Mouse (Mus musculus): Measurements from ENCODE around the gene Abhd2. TPM values are rescaled to one million over a fixed set of nuclear protein-coding genes. Genes with fewer than 3 reads are reported as not detected.

Gene Abhd2
- polyA plus RNA-seq, 1 experiment from 2014 or later, result 11.6 TPM

DNA sequence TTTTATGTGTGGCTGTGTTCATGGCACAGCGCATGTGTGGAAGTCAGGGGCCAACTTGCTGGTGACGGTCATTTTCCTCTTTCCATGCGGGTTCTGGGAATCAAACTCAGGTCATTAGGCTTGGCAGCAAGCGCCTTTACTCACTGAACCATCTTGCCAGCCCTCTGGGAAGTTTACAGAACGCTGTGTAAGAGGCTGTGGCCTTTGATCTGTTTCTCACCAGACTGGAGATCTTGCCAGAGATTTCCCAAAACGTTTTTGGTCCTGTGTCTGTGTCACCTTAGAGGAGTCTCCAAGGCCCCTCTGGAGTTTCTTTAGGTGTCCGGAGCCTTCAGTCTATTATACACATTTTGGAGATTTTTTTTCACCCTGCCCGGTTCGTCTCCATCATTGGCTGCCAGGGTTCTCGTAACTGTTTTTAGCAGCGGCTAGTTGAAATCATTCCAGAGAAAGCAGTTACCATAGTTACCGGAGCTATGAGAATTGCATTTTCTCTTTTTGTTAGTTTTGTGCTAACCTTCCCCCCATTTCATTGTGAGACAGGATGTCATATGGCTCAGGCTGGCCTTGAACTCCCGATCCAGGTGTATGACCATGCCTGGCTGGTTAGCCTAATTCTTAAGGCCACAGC, 22.3 kb downstream of the Abhd2 start:
- Histone ChIP-seq H3K9ac (ENCODE audit: low read length) (no peak overlapping the region), H3K36me3 (ENCODE audit: control insufficient read depth, insufficient read depth, low read length) (peaks cover 7% of the 10 kb centered on the region), H3K4me3 (ENCODE audit: low read depth, low read length) (no peak overlapping the region), H3K27me3 (ENCODE audit: control insufficient read depth, insufficient read depth, low read length) (no peaks in the 10 kb centered on the region), H3K9me3 (ENCODE audit: control insufficient read depth, low read length) (no peaks in the 10 kb centered on the region), H3K4me1 (ENCODE audit: control insufficient read depth, insufficient read depth, low read length) (peaks cover 13% of the 10 kb centered on the region), H3K27ac (ENCODE audit: low read depth, low read length) (no peak overlapping the region), H3K4me2 (no peak overlapping the region)
- no peak for DNase-seq (ENCODE audit: low spot score, missing footprints)
- no peak for ATAC-seq (ENCODE audit: low FRiP score)
- WGBS, result 77% methylated on average over 13 of the region's 13 CpGs

DNA sequence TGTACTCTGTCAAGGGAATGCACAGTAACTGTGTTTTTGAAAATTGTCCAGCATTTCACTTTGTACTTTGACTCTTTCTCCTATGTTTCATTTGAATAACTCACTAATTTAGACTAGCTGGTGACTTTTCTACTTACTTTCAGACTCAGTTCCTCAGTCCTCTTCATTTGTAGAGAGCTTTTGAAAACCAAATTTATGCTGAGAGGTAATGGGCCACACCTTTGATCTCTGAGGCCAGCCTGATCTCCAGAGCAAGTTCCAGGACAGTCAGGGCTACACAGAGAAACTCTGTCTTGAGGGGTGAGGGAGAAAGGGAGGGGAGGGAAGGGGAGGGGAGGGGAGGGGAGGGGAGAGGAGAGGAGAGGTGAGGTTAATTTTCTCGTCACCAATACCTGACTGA, 25.7 kb downstream of the Abhd2 start:
- Histone ChIP-seq H3K36me3 (ENCODE audit: control insufficient read depth, insufficient read depth, low read length) (peaks cover 7% of the 10 kb centered on the region), H3K9me3 (ENCODE audit: control insufficient read depth, low read length) (no peaks in the 10 kb centered on the region), H3K27me3 (ENCODE audit: control insufficient read depth, insufficient read depth, low read length) (no peaks in the 10 kb centered on the region), H3K27ac (ENCODE audit: low read depth, low read length) (no peak overlapping the region), H3K4me2 (no peak overlapping the region), H3K4me1 (ENCODE audit: control insufficient read depth, insufficient read depth, low read length) (peaks cover 6% of the 10 kb centered on the region), H3K4me3 (ENCODE audit: low read depth, low read length) (no peak overlapping the region), H3K9ac (ENCODE audit: low read length) (no peak overlapping the region)
- DNase-seq (ENCODE audit: low spot score, missing footprints), result no peak
- ATAC-seq (ENCODE audit: low FRiP score), result no peak
- WGBS, result 50% methylated on average over 1 of the region's 1 CpGs

DNA sequence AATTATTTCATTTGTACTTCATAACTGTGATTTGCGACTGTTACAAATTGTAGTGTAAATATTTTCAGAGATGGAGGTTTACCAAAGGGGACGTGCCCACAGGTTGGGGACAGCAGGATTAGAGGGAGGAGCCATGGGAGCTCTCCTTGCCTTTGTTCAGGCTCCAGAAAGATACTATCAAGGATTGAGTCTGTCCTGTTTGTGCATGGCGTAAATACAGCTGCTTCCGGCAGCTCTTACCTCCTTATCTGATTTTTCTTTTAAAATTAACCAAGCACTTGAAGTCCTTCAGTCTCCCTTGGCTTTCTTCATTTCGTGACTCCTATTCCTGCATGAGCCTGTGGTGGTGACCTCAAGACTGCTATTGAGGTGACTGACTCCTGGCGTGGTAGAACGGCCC, 26.5 kb downstream of the Abhd2 start:
- Histone ChIP-seq H3K27me3 (ENCODE audit: control insufficient read depth, insufficient read depth, low read length) (no peaks in the 10 kb centered on the region), H3K4me3 (ENCODE audit: low read depth, low read length) (no peak overlapping the region), H3K9ac (ENCODE audit: low read length) (no peak overlapping the region), H3K4me2 (no peak overlapping the region), H3K36me3 (ENCODE audit: control insufficient read depth, insufficient read depth, low read length) (peaks cover 7% of the 10 kb centered on the region), H3K9me3 (ENCODE audit: control insufficient read depth, low read length) (no peaks in the 10 kb centered on the region), H3K4me1 (ENCODE audit: control insufficient read depth, insufficient read depth, low read length) (peaks cover 2% of the 10 kb centered on the region; the same call in 1 of the 2 replicates), H3K27ac (ENCODE audit: low read depth, low read length) (no peak overlapping the region)
- DNase-seq (ENCODE audit: low spot score, missing footprints) (no peak), ATAC-seq (ENCODE audit: low FRiP score) (no peak)
- 84% methylated on average over 7 of the region's 7 CpGs for WGBS

DNA sequence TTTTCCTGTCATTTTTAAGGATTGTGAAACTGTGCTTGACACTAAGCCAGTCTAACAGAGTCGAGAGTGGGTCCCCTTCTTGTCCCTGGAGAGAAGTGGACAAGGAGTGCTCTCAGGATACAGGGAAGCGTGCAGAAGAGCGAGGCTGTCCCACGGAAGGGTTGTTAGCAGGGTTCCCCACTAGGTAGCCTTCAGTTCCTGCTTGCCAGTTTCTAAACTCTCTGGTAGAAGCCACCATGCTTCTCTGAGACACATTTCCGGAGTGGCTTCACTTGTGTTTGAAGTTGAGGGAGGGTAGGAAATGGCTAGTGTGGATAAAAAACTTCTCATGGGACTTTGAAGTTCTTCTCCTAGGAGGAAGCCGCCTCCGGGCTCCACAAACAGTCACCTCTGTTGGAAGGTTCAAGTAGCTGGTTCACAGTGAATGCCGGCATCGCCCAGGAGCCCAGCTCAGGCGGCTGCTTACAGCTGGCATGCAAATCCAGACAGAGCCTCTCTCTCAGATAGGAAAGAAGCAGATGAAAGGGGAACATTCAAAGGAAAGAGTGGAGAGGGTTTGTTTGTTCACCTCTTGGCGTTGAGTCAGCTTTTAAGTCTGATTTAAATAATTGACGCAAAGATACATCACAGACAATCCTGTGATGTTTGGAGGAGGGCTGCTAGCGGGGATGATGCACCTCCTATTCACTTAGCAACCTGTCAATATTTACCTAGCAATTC, 27.6 kb downstream of the Abhd2 start:
- Histone ChIP-seq H3K36me3 (ENCODE audit: control insufficient read depth, insufficient read depth, low read length) (peaks cover 7% of the 10 kb centered on the region), H3K27ac (ENCODE audit: low read depth, low read length) (no peak overlapping the region), H3K4me3 (ENCODE audit: low read depth, low read length) (no peak overlapping the region), H3K4me2 (no peak overlapping the region), H3K4me1 (ENCODE audit: control insufficient read depth, insufficient read depth, low read length) (peaks cover 2% of the 10 kb centered on the region; the same call in 1 of the 2 replicates), H3K9me3 (ENCODE audit: control insufficient read depth, low read length) (no peaks in the 10 kb centered on the region), H3K27me3 (ENCODE audit: control insufficient read depth, insufficient read depth, low read length) (no peaks in the 10 kb centered on the region), H3K9ac (ENCODE audit: low read length) (no peak overlapping the region)
- DNase-seq (ENCODE audit: low spot score, missing footprints), result no peak
- peak; percentile 44; the same call in 1 of the 2 replicates for ATAC-seq (ENCODE audit: low FRiP score)
- WGBS, result 66% methylated on average over 13 of the region's 13 CpGs

GRCm38 (mm10) chr7:79302145-79302544, 29.1 kb downstream of the Abhd2 start:
- H3K9me3 ChIP-seq (ENCODE audit: control insufficient read depth, low read length), result no peaks in the 10 kb centered on the region
- no peak overlapping the region for H3K4me3 ChIP-seq (ENCODE audit: low read depth, low read length)
- H3K36me3 ChIP-seq (ENCODE audit: control insufficient read depth, insufficient read depth, low read length), result peaks cover 4% of the 10 kb centered on the region; the same call in 1 of the 2 replicates
- ATAC-seq (ENCODE audit: low FRiP score), result no peak
- H3K27ac ChIP-seq (ENCODE audit: low read depth, low read length), result no peak overlapping the region
- WGBS, result 90% methylated on average over 6 of the region's 6 CpGs
- H3K9ac ChIP-seq (ENCODE audit: low read length), result no peak overlapping the region
- no peaks in the 10 kb centered on the region for H3K27me3 ChIP-seq (ENCODE audit: control insufficient read depth, insufficient read depth, low read length)
- H3K4me1 ChIP-seq (ENCODE audit: control insufficient read depth, insufficient read depth, low read length), result peaks cover 2% of the 10 kb centered on the region; the same call in 1 of the 2 replicates
- H3K4me2 ChIP-seq, result no peak overlapping the region
- DNase-seq (ENCODE audit: low spot score, missing footprints), result no peak

GRCm38 (mm10) chr7:79302586-79302985, 29.6 kb downstream of the Abhd2 start:
- H3K4me1 ChIP-seq (ENCODE audit: control insufficient read depth, insufficient read depth, low read length), result peaks cover 2% of the 10 kb centered on the region; the same call in 1 of the 2 replicates
- WGBS, result 84% methylated on average over 2 of the region's 2 CpGs
- DNase-seq (ENCODE audit: low spot score, missing footprints), result no peak
- H3K36me3 ChIP-seq (ENCODE audit: control insufficient read depth, insufficient read depth, low read length), result peaks cover 4% of the 10 kb centered on the region; the same call in 1 of the 2 replicates
- H3K4me3 ChIP-seq (ENCODE audit: low read depth, low read length), result no peak overlapping the region
- no peak overlapping the region for H3K9ac ChIP-seq (ENCODE audit: low read length)
- H3K4me2 ChIP-seq, result no peak overlapping the region
- H3K27me3 ChIP-seq (ENCODE audit: control insufficient read depth, insufficient read depth, low read length), result no peaks in the 10 kb centered on the region
- ATAC-seq (ENCODE audit: low FRiP score), result no peak
- H3K9me3 ChIP-seq (ENCODE audit: control insufficient read depth, low read length), result no peaks in the 10 kb centered on the region
- H3K27ac ChIP-seq (ENCODE audit: low read depth, low read length), result no peak overlapping the region

DNA sequence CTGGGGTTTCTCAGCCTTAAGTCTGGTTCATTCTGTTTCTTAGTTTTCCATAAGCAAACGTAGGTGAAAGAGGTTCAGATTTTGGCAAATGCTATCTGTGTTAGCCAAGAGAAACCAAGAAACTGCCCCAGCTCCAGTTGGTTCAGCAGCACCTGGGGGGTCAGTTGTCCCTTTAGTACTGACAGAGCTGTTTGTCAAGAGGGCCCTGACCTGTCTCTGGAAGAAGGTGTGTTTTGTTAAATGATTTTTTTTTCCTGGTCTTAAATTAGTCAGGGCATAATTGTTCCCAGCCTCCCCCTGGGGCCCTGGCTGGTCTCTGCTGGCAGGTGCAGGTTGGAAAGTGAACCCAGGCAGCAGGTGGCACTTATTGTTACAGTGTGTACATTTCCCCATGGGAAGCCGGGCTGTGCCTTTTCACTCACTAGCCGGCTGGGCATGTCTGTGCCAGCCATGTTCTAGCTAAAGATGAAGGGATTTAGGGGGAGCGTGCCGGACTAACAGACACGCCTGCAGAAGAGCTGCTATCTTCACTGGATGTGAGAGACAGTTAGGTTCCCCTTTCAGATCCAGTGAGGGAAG, 30.3 kb downstream of the Abhd2 start:
- H3K36me3 ChIP-seq (ENCODE audit: control insufficient read depth, insufficient read depth, low read length), result no peaks in the 10 kb centered on the region
- H3K27me3 ChIP-seq (ENCODE audit: control insufficient read depth, insufficient read depth, low read length), result no peaks in the 10 kb centered on the region
- no peak overlapping the region for H3K4me3 ChIP-seq (ENCODE audit: low read depth, low read length)
- no peaks in the 10 kb centered on the region for H3K9me3 ChIP-seq (ENCODE audit: control insufficient read depth, low read length)
- H3K4me2 ChIP-seq, result no peak overlapping the region
- WGBS, result 80% methylated on average over 6 of the region's 6 CpGs
- peaks cover 2% of the 10 kb centered on the region; the same call in 1 of the 2 replicates for H3K4me1 ChIP-seq (ENCODE audit: control insufficient read depth, insufficient read depth, low read length)
- DNase-seq (ENCODE audit: low spot score, missing footprints) (no peak), ATAC-seq (ENCODE audit: low FRiP score) (no peak)
- H3K27ac ChIP-seq (ENCODE audit: low read depth, low read length), result no peak overlapping the region
- no peak overlapping the region for H3K9ac ChIP-seq (ENCODE audit: low read length)

DNA sequence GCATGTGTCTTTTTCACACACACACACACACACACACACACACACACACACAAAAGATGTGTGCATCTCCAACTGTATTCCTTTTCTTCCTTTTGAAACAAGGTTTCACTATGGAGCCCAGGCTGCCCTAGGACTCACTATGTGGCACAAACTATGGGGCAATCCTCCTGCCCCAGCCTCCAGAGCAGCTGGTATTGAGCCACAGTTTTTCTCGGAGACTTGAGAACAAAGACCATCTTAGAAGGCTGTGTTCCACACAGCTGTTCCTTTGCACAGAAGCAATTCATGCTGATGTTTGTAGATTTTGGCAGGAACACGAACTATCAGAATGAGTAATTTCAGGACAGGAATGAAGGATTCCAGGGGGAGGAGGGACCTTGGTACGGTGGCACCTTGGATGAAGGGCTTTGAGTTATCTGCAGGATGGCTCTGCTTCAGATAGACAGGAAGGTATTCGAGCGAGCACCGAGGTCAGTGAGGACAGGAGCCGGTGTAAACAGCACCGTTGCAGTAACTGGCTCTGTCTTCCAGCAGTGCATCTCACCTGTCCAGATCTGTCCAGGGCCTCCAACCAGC, 35.5 kb downstream of the Abhd2 start:
- 85% methylated on average over 8 of the region's 8 CpGs for WGBS
- DNase-seq (ENCODE audit: low spot score, missing footprints), result peak; percentile 70
- H3K4me1 ChIP-seq (ENCODE audit: control insufficient read depth, insufficient read depth, low read length), result peaks cover 29% of the 10 kb centered on the region
- no peak for ATAC-seq (ENCODE audit: low FRiP score)
- no peak overlapping the region for H3K27ac ChIP-seq (ENCODE audit: low read depth, low read length)
- H3K27me3 ChIP-seq (ENCODE audit: control insufficient read depth, insufficient read depth, low read length), result no peaks in the 10 kb centered on the region
- H3K9ac ChIP-seq (ENCODE audit: low read length), result no peak overlapping the region
- no peak overlapping the region for H3K4me2 ChIP-seq
- H3K9me3 ChIP-seq (ENCODE audit: control insufficient read depth, low read length), result no peaks in the 10 kb centered on the region
- H3K36me3 ChIP-seq (ENCODE audit: control insufficient read depth, insufficient read depth, low read length), result no peaks in the 10 kb centered on the region
- no peak overlapping the region for H3K4me3 ChIP-seq (ENCODE audit: low read depth, low read length)

All from midbrain, embryonic 11.5 days (tissue).